Mouse (Mus musculus) bone marrow, adult 2 months (tissue): ENCODE measurements around the gene Galnt3. TPM values are rescaled to one million over a fixed set of nuclear protein-coding genes. Genes with fewer than 3 reads are reported as not detected.

Source experiments
- H3K27ac ChIP-seq: fragments of 200-500 bp; 2 replicates; pipeline ENCODE4 v1.5.1; 2012; ENCODE audit warnings: low read depth, mild to moderate bottlenecking, control low read depth, inconsistent platforms, low read length; ENCODE audit not compliant: control insufficient read depth, poor library complexity, insufficient read depth
- H3K4me1 ChIP-seq: fragments of 200-500 bp; 2 replicates; pipeline ENCODE4 v1.6.1; 2011; ENCODE audit warnings: low read length; ENCODE audit not compliant: control insufficient read depth, insufficient read depth
- H3K4me3 ChIP-seq: fragments of 200-500 bp; replicated peaks from 2 replicates; pipeline ENCODE3; 2011; ENCODE audit warnings: mild to moderate bottlenecking, low read depth, low read length, control low read depth; ENCODE audit not compliant: control insufficient read depth
- CTCF ChIP-seq: fragments of 200-500 bp; IDR thresholded peaks from 2 replicates; pipeline ENCODE4 v1.5.1; 2011; ENCODE audit warnings: low read length, control low read depth; ENCODE audit not compliant: control insufficient read depth, insufficient read depth
- POLR2A ChIP-seq: fragments of 200-500 bp; IDR thresholded peaks from 2 replicates; pipeline ENCODE4 v1.6.1; 2011; ENCODE audit warnings: low read depth, mild to moderate bottlenecking, control low read depth, low read length, borderline replicate concordance; ENCODE audit not compliant: control insufficient read depth
- WGBS: fragments of 180-500 bp; shearing (Covaris S2); methylation state at CpG from one replicate; pipeline ENCODE4 v1.1.7; 2018; 5-methylcytosine and 5-hydroxymethylcytosine counted together
- polyA plus RNA-seq: library from polyadenylated mRNA; stranded (reverse); fragments of >200 nt; gene quantifications from 2 replicates; pipeline ENCODE4 v1.2.4, GENCODE M21; 2011; ENCODE audit warnings: low replicate concordance; ENCODE audit not compliant: missing spikeins, insufficient read depth, insufficient read length

Gene Galnt3
- polyA plus RNA-seq, 1 experiment: 8.1 TPM

GRCm38 (mm10) chr2:66100671-66101351 is 24.0 kb downstream of the Galnt3 start:
- H3K27ac ChIP-seq: no peak overlapping the region
- no peak overlapping the region for H3K4me3 ChIP-seq
- H3K4me1 ChIP-seq: no peaks in the 10 kb centered on the region
- 63% methylated on average over 17 of the region's 17 CpGs for WGBS
- no peak for TF ChIP-seq POLR2A
- no peak for TF ChIP-seq CTCF

GRCm38 (mm10) chr2:66100239-66100638 is 24.6 kb downstream of the Galnt3 start:
- no peak overlapping the region for H3K27ac ChIP-seq
- no peak for TF ChIP-seq CTCF
- TF ChIP-seq POLR2A: no peak
- WGBS: 81% methylated on average over 7 of the region's 7 CpGs
- no peak overlapping the region for H3K4me3 ChIP-seq
- H3K4me1 ChIP-seq: no peaks in the 10 kb centered on the region

DNA sequence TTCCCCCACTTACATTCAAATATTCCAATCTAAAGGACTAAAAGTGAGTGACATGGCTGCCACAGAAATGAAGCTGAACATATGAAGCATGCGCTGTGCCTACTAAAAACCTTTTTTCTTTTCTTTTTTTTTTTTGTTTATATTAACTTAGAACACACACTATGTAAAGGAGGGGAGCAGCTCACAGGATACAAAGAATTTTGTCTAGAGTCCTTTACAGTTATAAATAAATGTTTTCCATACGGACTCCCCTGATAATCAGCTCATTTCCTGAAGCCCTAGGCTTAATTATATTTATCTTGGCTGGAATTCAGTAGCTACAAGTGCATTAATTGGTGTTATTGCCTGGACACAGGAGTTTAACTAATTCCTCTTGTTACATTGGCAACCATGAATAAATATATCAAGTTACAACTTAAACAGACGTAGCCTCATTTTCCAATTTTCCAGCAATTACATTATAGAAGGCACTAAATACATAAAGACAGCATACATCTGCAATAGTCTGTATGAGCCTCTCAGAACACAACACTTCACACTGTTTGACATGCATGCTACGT is 30.1 kb downstream of the Galnt3 start:
- H3K4me3 ChIP-seq: no peak overlapping the region
- no peak for TF ChIP-seq POLR2A
- TF ChIP-seq CTCF: no peak
- WGBS: 89% methylated on average over 4 of the region's 4 CpGs
- no peaks in the 10 kb centered on the region for H3K4me1 ChIP-seq
- no peak overlapping the region for H3K27ac ChIP-seq

- no peak for TF ChIP-seq POLR2A
- TF ChIP-seq CTCF: no peak
- Histone ChIP-seq H3K4me3 (no peak overlapping the region), H3K4me1 (no peaks in the 10 kb centered on the region), H3K27ac (no peak overlapping the region)
- 78% methylated on average over 5 of the region's 5 CpGs for WGBS
Observed at GRCm38 (mm10) chr2:66091296-66091695, 33.5 kb downstream of the Galnt3 start.

- no peak overlapping the region for H3K4me3 ChIP-seq
- 77% methylated on average over 4 of the region's 4 CpGs for WGBS
- TF ChIP-seq CTCF: no peak
- TF ChIP-seq POLR2A: no peak
- H3K27ac ChIP-seq: no peak overlapping the region
- no peaks in the 10 kb centered on the region for H3K4me1 ChIP-seq
Observed at GRCm38 (mm10) chr2:66081876-66082275, 42.9 kb downstream of the Galnt3 start.

GRCm38 (mm10) chr2:66080731-66081130 is 44.1 kb downstream of the Galnt3 start:
- Histone ChIP-seq H3K4me3 (no peak overlapping the region), H3K4me1 (no peaks in the 10 kb centered on the region), H3K27ac (no peak overlapping the region)
- TF ChIP-seq CTCF (no peak), POLR2A (no peak)
- 83% methylated on average over 2 of the region's 2 CpGs for WGBS

- Histone ChIP-seq H3K27ac (no peak overlapping the region), H3K4me3 (no peak overlapping the region), H3K4me1 (no peaks in the 10 kb centered on the region)
- WGBS: 55% methylated on average over 6 of the region's 6 CpGs
- TF ChIP-seq CTCF (no peak), POLR2A (no peak)
Observed at GRCm38 (mm10) chr2:66069454-66069853, 55.3 kb downstream of the Galnt3 start.

- Histone ChIP-seq H3K4me3 (no peak overlapping the region), H3K4me1 (no peaks in the 10 kb centered on the region), H3K27ac (no peak overlapping the region)
- TF ChIP-seq POLR2A (no peak), CTCF (no peak)
- WGBS: 76% methylated on average over 10 of the region's 10 CpGs
Observed at GRCm38 (mm10) chr2:66063291-66063690, 61.5 kb downstream of the Galnt3 start.

GRCm38 (mm10) chr2:66044405-66045089 is 80.2 kb downstream of the Galnt3 start:
- H3K4me3 ChIP-seq: no peak overlapping the region
- WGBS: 92% methylated on average over 12 of the region's 12 CpGs
- no peak overlapping the region for H3K27ac ChIP-seq
- no peaks in the 10 kb centered on the region for H3K4me1 ChIP-seq
- no peak for TF ChIP-seq POLR2A
- TF ChIP-seq CTCF: no peak
